Mouse (Mus musculus): Measurements from ENCODE around the gene Ulk4. TPM values are rescaled to one million over a fixed set of nuclear protein-coding genes. Genes with fewer than 3 reads are reported as not detected.

Ulk4 gene
- polyA plus RNA-seq, 1 experiment from 2014 or later = 115 TPM

DNA sequence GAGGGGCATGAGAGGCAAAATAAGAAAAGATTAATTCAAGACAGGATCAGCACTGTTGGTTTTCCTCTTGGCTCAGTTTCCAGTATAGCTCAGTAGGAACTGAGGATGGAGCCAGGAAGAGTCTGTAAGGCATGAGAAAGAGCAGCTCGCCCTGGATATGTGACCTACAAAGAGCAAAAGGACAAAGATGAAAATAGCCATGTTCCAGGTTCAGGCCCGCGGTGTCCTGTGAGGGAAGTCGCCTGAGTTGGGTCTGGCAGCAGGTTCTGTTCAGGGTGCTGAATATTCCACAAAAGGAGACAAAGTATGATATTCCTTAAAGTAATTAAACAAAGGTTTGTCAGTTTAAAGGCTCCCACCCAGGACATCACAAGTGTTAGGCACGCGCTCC lies 34.8 kb upstream of the Ulk4 start:
- Histone ChIP-seq H3K36me3 (no peaks in the 10 kb centered on the region), H3K27me3 (no peaks in the 10 kb centered on the region), H3K4me2 (no peak overlapping the region), H3K4me3 (no peak overlapping the region), H3K4me1 (replicated peaks) (peaks cover 84% of the 10 kb centered on the region), H3K9ac (0 out of 2 replicates have a peak overlapping the region, but pooled peaks have one; percentile 38), H3K9me3 (no peaks in the 10 kb centered on the region), H3K27ac (replicated peaks) (peak overlapping the region; percentile 96)
- no peak for ATAC-seq (ENCODE audit: low read depth)
- 58% methylated on average over 6 of the region's 6 CpGs for WGBS

GRCm38 (mm10) chr9:121310501-121310900 lies 33.5 kb upstream of the Ulk4 start:
- ATAC-seq (ENCODE audit: low read depth) = no peak
- Histone ChIP-seq H3K27me3 (no peaks in the 10 kb centered on the region), H3K4me1 (replicated peaks) (peaks cover 73% of the 10 kb centered on the region), H3K4me3 (no peak overlapping the region), H3K9me3 (no peaks in the 10 kb centered on the region), H3K27ac (replicated peaks) (no peak overlapping the region), H3K4me2 (no peak overlapping the region), H3K9ac (no peak overlapping the region), H3K36me3 (no peaks in the 10 kb centered on the region)
- WGBS = 63% methylated on average over 7 of the region's 7 CpGs

- no peak overlapping the region for H3K9ac ChIP-seq
- peaks cover 64% of the 10 kb centered on the region for H3K4me1 ChIP-seq (replicated peaks)
- H3K4me3 ChIP-seq = no peak overlapping the region
- no peaks in the 10 kb centered on the region for H3K27me3 ChIP-seq
- H3K4me2 ChIP-seq = no peak overlapping the region
- H3K36me3 ChIP-seq = no peaks in the 10 kb centered on the region
- ATAC-seq (ENCODE audit: low read depth) = no peak
- WGBS = 26% methylated on average over 4 of the region's 4 CpGs
- peak overlapping the region; percentile 56 for H3K27ac ChIP-seq (replicated peaks)
- H3K9me3 ChIP-seq = no peaks in the 10 kb centered on the region
Measured at GRCm38 (mm10) chr9:121309287-121309686, 32.3 kb upstream of the Ulk4 start.

DNA sequence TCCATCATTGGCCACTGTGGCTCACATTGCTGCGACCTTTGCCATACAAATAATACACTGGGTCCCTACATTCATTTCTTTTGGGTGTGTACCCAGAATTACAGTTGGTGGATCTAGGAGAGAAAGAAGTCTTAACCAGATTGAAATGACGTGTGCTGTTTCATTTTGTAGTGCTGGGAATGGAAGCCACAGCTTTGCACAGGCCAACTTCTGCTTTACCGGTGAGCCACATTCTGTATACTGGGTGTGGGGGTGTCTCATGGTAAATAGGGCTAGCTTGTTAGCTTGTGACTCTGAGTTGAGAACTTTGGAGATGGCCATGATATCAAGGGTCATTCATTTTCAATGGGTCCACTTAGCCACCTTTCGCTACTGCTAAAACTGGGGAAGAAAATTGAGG lies 28.5 kb upstream of the Ulk4 start:
- H3K4me1 ChIP-seq (replicated peaks) = peaks cover 54% of the 10 kb centered on the region
- no peaks in the 10 kb centered on the region for H3K36me3 ChIP-seq
- WGBS = 94% methylated on average over 4 of the region's 4 CpGs

DNA sequence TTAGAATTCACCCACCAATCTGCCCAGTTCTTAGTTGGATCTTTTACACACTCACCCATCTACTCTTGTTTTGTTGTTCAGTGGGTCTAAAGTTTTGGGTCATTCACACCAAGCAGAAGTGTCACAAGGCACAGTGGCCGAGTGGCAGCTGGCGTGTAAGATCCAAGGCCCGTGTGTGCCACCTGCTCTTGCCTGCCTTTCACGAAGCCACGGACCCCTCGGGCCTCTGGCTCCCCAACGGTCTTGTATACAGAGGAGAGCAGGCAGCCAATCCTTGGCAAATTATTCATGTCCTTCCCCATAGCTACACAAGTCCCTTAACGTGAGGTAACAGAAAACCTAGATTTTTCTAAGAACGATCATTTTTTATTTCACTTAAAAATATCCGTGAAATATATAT lies 27.5 kb upstream of the Ulk4 start:
- Histone ChIP-seq H3K4me2 (no peak overlapping the region), H3K9me3 (no peaks in the 10 kb centered on the region), H3K27ac (replicated peaks) (peak overlapping the region; percentile 52; the same call in 1 of the 2 replicates), H3K9ac (no peak overlapping the region), H3K27me3 (no peaks in the 10 kb centered on the region), H3K4me3 (no peak overlapping the region), H3K36me3 (no peaks in the 10 kb centered on the region), H3K4me1 (replicated peaks) (peaks cover 55% of the 10 kb centered on the region)
- WGBS = 43% methylated on average over 10 of the region's 10 CpGs
- no peak for ATAC-seq (ENCODE audit: low read depth)

More for the DNA sequence above, 28.5 kb upstream of the Ulk4 start:
- no peaks in the 10 kb centered on the region for H3K27me3 ChIP-seq
- H3K27ac ChIP-seq (replicated peaks) = no peak overlapping the region
- H3K9me3 ChIP-seq = no peaks in the 10 kb centered on the region
- H3K4me2 ChIP-seq = no peak overlapping the region
- H3K9ac ChIP-seq = no peak overlapping the region
- no peak overlapping the region for H3K4me3 ChIP-seq
- no peak for ATAC-seq (ENCODE audit: low read depth)

DNA sequence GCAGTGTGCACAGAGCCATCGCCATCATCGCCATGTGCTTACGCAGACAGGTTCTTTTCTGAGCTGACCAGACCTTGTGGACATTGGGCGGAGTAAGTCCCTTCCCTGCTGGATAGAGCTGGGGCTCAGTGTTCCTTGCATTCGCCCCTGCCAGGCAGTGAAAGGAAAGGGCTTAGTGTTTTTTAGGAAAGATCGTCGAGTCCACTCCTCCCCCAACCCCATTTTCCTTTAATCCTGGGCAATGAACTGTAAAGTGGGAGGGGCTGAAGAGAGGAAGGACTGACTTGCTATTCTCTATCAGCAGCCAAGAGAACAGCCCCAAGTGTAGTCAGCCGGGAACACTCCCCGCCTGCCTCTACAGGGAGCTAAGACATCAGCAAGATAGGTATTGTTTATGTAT lies 26.8 kb upstream of the Ulk4 start:
- no peaks in the 10 kb centered on the region for H3K9me3 ChIP-seq
- H3K4me1 ChIP-seq (replicated peaks) = peaks cover 58% of the 10 kb centered on the region
- no peaks in the 10 kb centered on the region for H3K27me3 ChIP-seq
- peak overlapping the region; percentile 39 for H3K4me2 ChIP-seq
- H3K9ac ChIP-seq = 0 out of 2 replicates have a peak overlapping the region, but pooled peaks have one; percentile 41
- peak; percentile 41; the same call in 1 of the 2 replicates for ATAC-seq (ENCODE audit: low read depth)
- H3K36me3 ChIP-seq = no peaks in the 10 kb centered on the region
- no peak overlapping the region for H3K4me3 ChIP-seq
- WGBS = 14% methylated on average over 9 of the region's 9 CpGs
- peak overlapping the region; percentile 52 for H3K27ac ChIP-seq (replicated peaks)

GRCm38 (mm10) chr9:121303086-121303485 lies 26.1 kb upstream of the Ulk4 start:
- H3K4me2 ChIP-seq = peak overlapping the region; percentile 39
- ATAC-seq (ENCODE audit: low read depth) = no peak
- 0 out of 2 replicates have a peak overlapping the region, but pooled peaks have one; percentile 41 for H3K9ac ChIP-seq
- peaks cover 64% of the 10 kb centered on the region for H3K4me1 ChIP-seq (replicated peaks)
- no peak overlapping the region for H3K4me3 ChIP-seq
- 51% methylated on average over 6 of the region's 6 CpGs for WGBS
- H3K9me3 ChIP-seq = no peaks in the 10 kb centered on the region
- H3K27me3 ChIP-seq = no peaks in the 10 kb centered on the region
- H3K36me3 ChIP-seq = no peaks in the 10 kb centered on the region
- peak overlapping the region; percentile 52 for H3K27ac ChIP-seq (replicated peaks)

DNA sequence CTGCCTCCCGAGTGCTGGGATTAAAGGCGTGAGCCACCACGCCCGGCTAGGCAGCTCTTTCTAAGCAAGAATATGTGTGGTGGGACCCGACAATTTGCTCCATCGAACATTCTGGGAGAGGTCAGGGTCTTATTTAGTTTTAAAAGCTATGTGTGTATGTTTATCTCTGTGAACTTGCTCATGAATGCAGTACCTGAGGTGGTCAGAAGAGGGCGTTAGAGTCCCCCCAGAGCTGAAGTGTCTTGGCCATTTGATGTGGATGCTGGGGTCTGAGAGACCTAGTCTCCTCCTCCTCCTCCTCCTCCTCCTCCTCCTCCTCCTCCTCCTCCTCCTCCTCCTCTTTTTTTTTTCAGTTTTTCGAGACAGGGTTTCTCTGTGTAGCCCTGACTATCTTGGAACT lies 25.5 kb upstream of the Ulk4 start:
- no peak for ATAC-seq (ENCODE audit: low read depth)
- Histone ChIP-seq H3K4me1 (replicated peaks) (peaks cover 67% of the 10 kb centered on the region), H3K9ac (no peak overlapping the region), H3K36me3 (no peaks in the 10 kb centered on the region), H3K4me2 (no peak overlapping the region), H3K27ac (replicated peaks) (no peak overlapping the region), H3K27me3 (no peaks in the 10 kb centered on the region), H3K4me3 (no peak overlapping the region), H3K9me3 (no peaks in the 10 kb centered on the region)
- WGBS = 85% methylated on average over 7 of the region's 8 CpGs

- WGBS = 68% methylated on average over 22 of the region's 22 CpGs
- Histone ChIP-seq H3K4me3 (no peak overlapping the region), H3K4me2 (peak overlapping the region; percentile 90), H3K9me3 (no peaks in the 10 kb centered on the region), H3K4me1 (replicated peaks) (peaks cover 64% of the 10 kb centered on the region), H3K9ac (peak overlapping the region; percentile 58; the same call in 1 of the 2 replicates), H3K36me3 (no peaks in the 10 kb centered on the region), H3K27me3 (no peaks in the 10 kb centered on the region), H3K27ac (replicated peaks) (peak overlapping the region; percentile 25; the same call in 1 of the 2 replicates)
- no peak for ATAC-seq (ENCODE audit: low read depth)
Measured at GRCm38 (mm10) chr9:121301041-121301920, 24.3 kb upstream of the Ulk4 start.

DNA sequence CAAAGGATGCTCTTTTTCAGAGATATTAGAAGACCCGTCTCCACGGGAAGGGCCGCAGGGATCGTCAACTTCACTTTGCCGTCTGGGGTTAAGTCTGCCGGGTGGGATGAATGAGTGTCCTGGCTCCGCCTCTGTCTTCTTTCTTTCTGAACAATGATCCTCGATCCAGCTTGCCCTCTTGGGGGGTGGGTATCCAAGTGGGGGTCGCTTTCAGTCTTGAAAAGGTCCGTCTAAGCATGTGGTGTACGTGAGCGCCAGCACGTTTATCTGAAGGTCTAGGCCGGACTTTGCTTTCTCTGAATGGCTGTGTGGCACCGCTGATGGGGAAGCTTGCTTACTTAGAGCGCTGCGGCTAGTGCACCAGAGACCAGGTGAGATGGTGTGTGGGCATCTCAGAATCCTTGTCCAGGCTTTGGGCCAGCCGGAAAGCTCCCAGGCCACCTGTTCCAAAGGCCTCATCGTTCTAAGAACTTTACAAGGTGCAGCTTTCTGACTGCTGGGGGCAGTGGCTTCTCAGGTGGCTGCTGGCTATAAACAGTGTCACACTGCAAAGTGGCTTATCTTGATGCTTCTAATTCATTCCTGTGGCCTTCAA lies 23.1 kb upstream of the Ulk4 start:
- Histone ChIP-seq H3K36me3 (no peaks in the 10 kb centered on the region), H3K4me2 (peak overlapping the region; percentile 90), H3K9ac (peak overlapping the region; percentile 95), H3K4me1 (replicated peaks) (peaks cover 64% of the 10 kb centered on the region), H3K4me3 (peak overlapping the region; percentile 78), H3K27ac (replicated peaks) (peak overlapping the region; percentile 49), H3K9me3 (no peaks in the 10 kb centered on the region), H3K27me3 (no peaks in the 10 kb centered on the region)
- no peak for ATAC-seq (ENCODE audit: low read depth)
- 22% methylated on average over 19 of the region's 19 CpGs for WGBS

DNA sequence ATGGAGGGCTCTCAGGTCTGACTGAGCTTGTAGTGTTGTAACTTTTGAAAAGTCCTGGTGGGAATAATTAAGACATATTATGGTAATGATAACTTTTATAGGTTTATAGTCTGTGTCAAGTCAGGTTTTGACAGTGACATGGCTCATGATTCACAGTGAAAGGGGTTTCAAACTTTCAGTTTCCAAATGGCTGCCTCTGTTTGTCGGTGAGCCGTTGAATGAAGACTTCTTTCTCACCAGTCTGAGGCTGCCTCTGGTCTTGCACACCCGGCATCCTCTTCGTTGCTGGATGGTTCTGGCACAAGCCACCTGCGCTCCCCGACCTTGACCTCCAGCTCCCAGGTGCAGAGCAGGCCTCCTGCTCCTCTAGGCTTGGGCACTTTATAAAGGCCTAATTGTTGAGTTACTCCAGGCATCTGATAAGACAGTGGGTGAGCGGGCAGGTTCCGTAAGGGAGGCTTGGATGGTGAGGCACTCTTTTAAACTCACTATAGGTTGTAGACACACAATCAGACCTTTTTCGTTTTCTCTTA lies 22.3 kb upstream of the Ulk4 start:
- Histone ChIP-seq H3K27ac (replicated peaks) (0 out of 2 replicates have a peak overlapping the region, but pooled peaks have one; percentile 30), H3K27me3 (no peaks in the 10 kb centered on the region), H3K36me3 (no peaks in the 10 kb centered on the region), H3K9ac (peak overlapping the region; percentile 95), H3K9me3 (no peaks in the 10 kb centered on the region), H3K4me1 (replicated peaks) (peaks cover 60% of the 10 kb centered on the region), H3K4me2 (peak overlapping the region; percentile 90), H3K4me3 (peak overlapping the region; percentile 78)
- 47% methylated on average over 9 of the region's 9 CpGs for WGBS
- ATAC-seq (ENCODE audit: low read depth) = no peak

Measured in neural tube, embryonic 13.5 days (tissue).